Mouse (Mus musculus) ES-Bruce4 (cell line): ENCODE data around the gene Leng8. TPM values are rescaled to one million over a fixed set of nuclear protein-coding genes. Genes with fewer than 3 reads are reported as not detected.

Source experiments
- H3K27ac ChIP-seq: 2 replicates; pipeline ENCODE4 v1.5.1; 2012; ENCODE audit warnings: low read length, inconsistent platforms; ENCODE audit not compliant: insufficient read depth
- H3K27me3 ChIP-seq: 2 replicates; pipeline ENCODE4 v1.6.1; 2012; ENCODE audit warnings: mild to moderate bottlenecking, low read length, inconsistent platforms; ENCODE audit not compliant: control insufficient read depth, poor library complexity, insufficient read depth, severe bottlenecking
- H3K36me3 ChIP-seq: 2 replicates; pipeline ENCODE4 v1.6.1; 2012; ENCODE audit warnings: inconsistent platforms, mild to moderate bottlenecking, low read length, moderate library complexity; ENCODE audit not compliant: control insufficient read depth, poor library complexity, insufficient read depth, severe bottlenecking
- H3K4me1 ChIP-seq: one replicate; pipeline ENCODE4 v1.8.1; 2011; ENCODE audit warnings: low read length; ENCODE audit not compliant: control insufficient read depth, insufficient read depth
- H3K4me3 ChIP-seq: 2 replicates; pipeline ENCODE4 v1.5.1; 2011; ENCODE audit warnings: low read depth, mild to moderate bottlenecking, low read length
- H3K9ac ChIP-seq: 2 replicates; pipeline ENCODE4 v1.6.1; 2012; ENCODE audit warnings: low read depth, mild to moderate bottlenecking, inconsistent platforms; ENCODE audit not compliant: poor library complexity, severe bottlenecking
- H3K9me3 ChIP-seq: replicated peaks from 2 replicates; pipeline ENCODE4 v1.6.1; 2012; ENCODE audit warnings: mild to moderate bottlenecking, low read length, inconsistent platforms; ENCODE audit not compliant: control insufficient read depth, poor library complexity, insufficient read depth, severe bottlenecking
- CTCF ChIP-seq: IDR thresholded peaks from one replicate; pipeline ENCODE4 v1.8.1; 2011; ENCODE audit warnings: low read depth, low read length
- EP300 ChIP-seq: IDR thresholded peaks from 2 replicates; pipeline ENCODE4 v1.6.1; 2011; ENCODE audit warnings: low read depth, low read length; ENCODE audit not compliant: insufficient read depth
- POLR2A ChIP-seq: IDR thresholded peaks from one replicate; pipeline ENCODE4 v1.8.1; 2011; ENCODE audit warnings: low read length; ENCODE audit not compliant: insufficient read depth
- polyA plus RNA-seq: library from polyadenylated mRNA; stranded (reverse); fragments of >200 nt; gene quantifications from 2 replicates; pipeline ENCODE4 v1.2.4, GENCODE M21; 2011; ENCODE audit warnings: low read depth; ENCODE audit not compliant: missing spikeins, insufficient read depth, insufficient read length

Leng8 gene
- polyA plus RNA-seq, 1 experiment, result 96.3 TPM

DNA sequence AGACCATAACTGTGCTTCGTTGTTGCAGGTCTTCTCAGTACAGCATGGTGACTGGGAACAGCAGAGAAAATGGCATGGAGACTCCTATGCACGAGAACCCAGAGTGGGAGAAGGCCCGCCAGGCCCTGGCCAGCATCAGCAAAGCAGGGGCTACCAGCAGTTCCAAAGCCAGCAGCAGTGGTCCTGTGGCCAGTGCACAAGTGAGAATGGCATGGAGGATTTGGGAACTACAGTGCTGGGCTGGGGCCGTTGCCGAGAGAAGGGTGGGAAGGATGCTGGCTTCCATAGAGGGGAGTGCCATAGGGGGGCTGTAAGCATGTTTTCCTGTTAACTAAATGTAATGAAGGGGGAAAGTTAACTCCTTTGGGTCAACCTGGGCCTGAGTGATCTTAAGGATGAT lies 2.6 kb downstream of the Leng8 start:
- no peaks in the 10 kb centered on the region for H3K4me1 ChIP-seq
- H3K27ac ChIP-seq, result no peak overlapping the region
- no peak overlapping the region for H3K4me3 ChIP-seq
- peaks cover 56% of the 10 kb centered on the region for H3K36me3 ChIP-seq
- no peak for TF ChIP-seq CTCF
- no peak for TF ChIP-seq POLR2A
- TF ChIP-seq EP300, result no peak
- H3K9ac ChIP-seq, result no peak overlapping the region
- H3K9me3 ChIP-seq, result no peaks in the 10 kb centered on the region
- H3K27me3 ChIP-seq, result no peaks in the 10 kb centered on the region

DNA sequence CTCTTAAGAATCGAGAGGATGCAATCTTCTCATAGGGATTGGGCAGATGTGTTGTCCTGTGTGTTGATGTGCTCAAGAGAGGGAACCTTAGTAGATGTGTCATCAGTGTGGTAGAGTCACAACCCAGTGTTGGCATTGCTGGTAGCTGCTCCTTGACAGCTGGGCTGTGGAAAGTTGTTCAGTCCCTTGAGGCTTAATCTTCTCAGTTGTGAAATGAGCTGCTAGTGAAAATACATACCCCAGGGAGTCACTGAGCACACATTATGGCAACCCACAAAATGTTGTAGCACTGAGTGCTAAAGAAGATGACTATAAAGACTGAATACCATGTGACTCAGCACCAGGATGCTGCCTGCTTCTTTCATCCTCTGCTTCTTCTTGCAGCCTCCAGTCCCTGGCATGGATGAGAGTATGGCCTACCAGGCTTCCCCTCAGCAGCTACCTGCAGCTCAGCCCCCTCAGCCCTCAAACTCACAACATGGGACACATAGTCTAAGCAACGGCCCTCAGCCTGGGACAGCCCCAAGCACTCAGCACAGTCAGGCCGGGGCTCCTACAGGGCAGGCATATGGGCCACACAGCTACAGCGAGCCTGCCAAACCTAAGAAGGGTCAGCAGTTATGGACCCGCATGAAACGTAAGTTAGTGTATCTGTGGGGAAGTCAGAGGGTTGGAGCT lies 4.9 kb downstream of the Leng8 start:
- Histone ChIP-seq H3K27me3 (no peaks in the 10 kb centered on the region), H3K4me1 (no peaks in the 10 kb centered on the region), H3K9ac (no peak overlapping the region), H3K9me3 (no peaks in the 10 kb centered on the region), H3K4me3 (no peak overlapping the region), H3K36me3 (peaks cover 77% of the 10 kb centered on the region), H3K27ac (no peak overlapping the region)
- TF ChIP-seq POLR2A (no peak), EP300 (no peak)

DNA sequence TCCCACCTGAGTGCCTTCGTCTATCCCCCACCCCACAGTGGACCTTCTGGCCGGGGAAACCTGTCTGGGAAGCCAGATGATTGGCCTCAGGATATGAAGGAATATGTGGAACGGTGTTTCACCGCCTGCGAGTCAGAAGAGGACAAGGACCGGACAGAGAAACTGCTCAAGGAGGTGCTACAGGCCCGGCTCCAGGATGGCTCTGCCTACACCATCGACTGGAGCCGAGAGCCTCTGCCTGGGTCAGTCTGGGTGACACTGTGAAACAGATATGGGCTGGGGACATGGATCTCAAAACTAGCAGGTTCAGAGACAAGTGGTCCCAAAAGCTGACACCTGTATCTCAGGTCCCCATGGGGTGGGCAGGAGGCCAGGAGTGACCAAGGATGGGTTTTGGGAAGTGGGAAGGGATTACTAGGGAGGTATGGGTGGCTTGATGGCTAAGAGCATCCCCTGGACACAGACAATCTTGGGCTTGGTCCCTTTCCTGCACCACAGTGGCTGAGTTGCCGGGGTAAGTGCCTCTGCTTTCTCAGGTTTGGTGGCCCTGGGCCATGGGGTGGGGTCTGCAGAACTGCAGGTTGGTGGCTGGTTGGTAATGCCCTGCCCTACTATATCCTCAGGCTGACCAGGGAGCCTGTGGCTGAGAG lies 6.1 kb downstream of the Leng8 start:
- no peaks in the 10 kb centered on the region for H3K4me1 ChIP-seq
- no peak overlapping the region for H3K9ac ChIP-seq
- H3K9me3 ChIP-seq, result no peaks in the 10 kb centered on the region
- H3K27ac ChIP-seq, result no peak overlapping the region
- no peak overlapping the region for H3K4me3 ChIP-seq
- TF ChIP-seq POLR2A, result no peak
- no peak for TF ChIP-seq CTCF
- no peak for TF ChIP-seq EP300
- no peaks in the 10 kb centered on the region for H3K27me3 ChIP-seq
- H3K36me3 ChIP-seq, result peaks cover 80% of the 10 kb centered on the region

DNA sequence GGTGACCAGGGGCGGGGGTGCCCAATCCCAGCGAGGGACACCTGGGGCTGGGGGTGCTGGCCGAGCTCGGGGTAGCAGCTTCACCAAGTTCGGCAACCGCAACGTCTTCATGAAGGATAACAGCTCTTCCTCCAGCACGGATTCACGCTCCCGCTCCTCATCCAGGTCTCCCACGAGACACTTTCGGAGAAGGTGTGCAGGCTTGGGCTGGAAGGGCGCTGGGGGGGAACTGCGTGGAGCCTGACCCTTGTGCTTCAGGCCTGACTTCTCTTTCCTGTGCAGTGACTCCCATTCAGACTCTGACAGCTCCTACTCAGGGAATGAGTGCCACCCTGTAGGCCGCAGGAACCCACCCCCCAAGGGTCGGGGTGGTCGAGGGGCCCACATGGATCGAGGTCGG lies 6.7 kb downstream of the Leng8 start:
- no peak overlapping the region for H3K4me3 ChIP-seq
- H3K9me3 ChIP-seq, result no peaks in the 10 kb centered on the region
- H3K27me3 ChIP-seq, result no peaks in the 10 kb centered on the region
- H3K36me3 ChIP-seq, result peaks cover 79% of the 10 kb centered on the region
- no peak overlapping the region for H3K9ac ChIP-seq
- H3K4me1 ChIP-seq, result no peaks in the 10 kb centered on the region
- no peak for TF ChIP-seq CTCF
- TF ChIP-seq POLR2A, result no peak
- no peak for TF ChIP-seq EP300
- no peak overlapping the region for H3K27ac ChIP-seq

DNA sequence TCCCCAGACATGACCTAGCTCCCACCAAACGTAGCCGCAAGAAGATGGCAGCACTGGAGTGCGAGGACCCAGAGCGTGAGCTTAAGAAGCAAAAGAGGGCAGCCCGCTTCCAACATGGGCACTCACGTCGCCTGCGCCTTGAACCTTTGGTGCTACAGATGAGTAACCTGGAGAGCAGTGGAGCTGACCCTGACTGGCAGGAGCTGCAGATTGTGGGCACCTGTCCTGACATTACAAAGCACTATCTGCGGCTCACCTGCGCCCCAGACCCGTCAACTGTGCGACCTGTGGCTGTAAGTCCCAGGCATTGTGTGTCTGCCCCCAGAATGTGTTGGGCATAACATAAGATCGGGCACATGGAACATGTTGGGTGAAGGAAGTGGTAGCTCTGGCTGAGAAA lies 7.2 kb downstream of the Leng8 start:
- no peak overlapping the region for H3K9ac ChIP-seq
- H3K9me3 ChIP-seq, result no peaks in the 10 kb centered on the region
- peaks cover 75% of the 10 kb centered on the region for H3K36me3 ChIP-seq
- no peaks in the 10 kb centered on the region for H3K4me1 ChIP-seq
- H3K27me3 ChIP-seq, result no peaks in the 10 kb centered on the region
- TF ChIP-seq CTCF, result no peak
- no peak for TF ChIP-seq EP300
- no peak for TF ChIP-seq POLR2A
- H3K4me3 ChIP-seq, result no peak overlapping the region
- H3K27ac ChIP-seq, result no peak overlapping the region

DNA sequence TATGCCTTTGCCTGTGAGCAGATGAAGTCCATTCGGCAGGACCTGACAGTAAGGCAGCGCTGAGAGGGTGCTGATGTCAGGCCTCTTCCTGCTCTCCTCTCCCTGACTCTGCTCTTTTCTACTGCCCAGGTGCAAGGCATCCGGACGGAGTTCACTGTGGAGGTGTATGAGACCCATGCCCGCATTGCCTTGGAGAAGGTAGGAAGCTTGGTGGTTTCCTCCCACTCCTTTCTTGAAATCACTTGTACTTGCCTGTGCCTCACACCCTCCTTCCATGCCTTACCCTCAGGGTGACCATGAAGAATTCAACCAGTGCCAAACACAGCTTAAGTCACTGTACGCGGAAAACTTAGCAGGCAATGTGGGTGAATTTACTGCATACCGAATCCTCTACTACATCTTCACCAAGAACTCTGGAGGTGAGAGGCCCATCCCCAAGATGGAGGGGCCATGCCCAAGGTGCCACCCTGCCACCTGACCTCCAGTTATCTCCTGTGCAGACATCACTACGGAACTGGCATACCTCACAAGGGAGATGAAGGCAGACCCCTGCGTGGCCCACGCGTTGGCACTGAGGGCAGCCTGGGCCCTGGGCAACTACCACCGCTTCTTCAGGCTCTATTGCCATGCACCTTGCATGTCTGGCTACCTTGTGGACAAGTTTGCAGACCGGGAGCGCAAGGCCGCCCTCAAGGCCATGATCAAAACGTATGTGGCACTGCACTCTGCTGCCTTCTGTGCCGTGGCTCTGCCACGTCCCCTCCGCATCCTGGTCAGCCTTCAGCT lies 8.1 kb downstream of the Leng8 start:
- Histone ChIP-seq H3K9me3 (no peaks in the 10 kb centered on the region), H3K27ac (no peak overlapping the region), H3K9ac (no peak overlapping the region), H3K4me3 (no peak overlapping the region), H3K4me1 (no peaks in the 10 kb centered on the region), H3K36me3 (peaks cover 65% of the 10 kb centered on the region), H3K27me3 (no peaks in the 10 kb centered on the region)
- TF ChIP-seq EP300 (no peak), POLR2A (no peak), CTCF (no peak)
